Mouse (Mus musculus) E14TG2a.4 (cell line): ENCODE measurements around the gene Taf1c.

Experiments
- CTCF ChIP-seq: conservative IDR thresholded peaks from 2 replicates; pipeline ENCODE4 v1.5.1; 2014; ENCODE audit warnings: low read length
- NANOG ChIP-seq: IDR thresholded peaks from 2 replicates; pipeline ENCODE4 v1.6.1; 2014; ENCODE audit warnings: borderline replicate concordance, low read length, mixed read lengths
- POU5F1 ChIP-seq: IDR thresholded peaks from 2 replicates; pipeline ENCODE4 v1.6.1; 2014; ENCODE audit warnings: low read length, borderline replicate concordance

- TF ChIP-seq CTCF, result no peak
- no peak for TF ChIP-seq NANOG
- TF ChIP-seq POU5F1, result no peak
Measured at GRCm38 (mm10) chr8:119558603-119559401, 46.2 kb downstream of the Taf1c start, which contains the start of gene Mbtps1.
